22 mouse cellular contexts compared by ENCODE assay signal in genomic region chr13:100706206-100706605, GRCm38 (mm10). TPM values are rescaled to one million over a fixed set of nuclear protein-coding genes. Genes with fewer than 3 reads are reported as not detected.
A peak's percentile ranks its signal among the peaks of the same experiment; 100 is the strongest.
DNase-seq lines count a peak whose midpoint lies in the region; ATAC-seq lines count a peak whose summit lies in the region.
"Had no signal": no experiment of that assay in that cellular context is flagged by ENCODE, and none has a peak within 500 bp of the region (broad histone marks: within the 10 kb centered on the region; RNA-seq: fewer than 3 reads in every experiment).

No protein-coding gene starts in this region.

- intact Hi-C loops in heart, postnatal 36 days (cut with DNase I), result no loop called here

- no peak overlapping the region for H3K4me2 ChIP-seq in forebrain, embryonic 11.5 days (ENCODE audit: low read depth, low read length, severe bottlenecking)
- no peak overlapping the region for H3K4me2 ChIP-seq in forebrain, embryonic 15.5 days (replicated peaks)
- no peak overlapping the region for H3K4me2 ChIP-seq in midbrain, embryonic 11.5 days

- peaks cover 13% of the 10 kb centered on the region for H3K36me3 ChIP-seq in forebrain, embryonic 11.5 days (ENCODE audit: control insufficient read depth, insufficient read depth, low read length)
- peaks cover 85% of the 10 kb centered on the region for H3K36me3 ChIP-seq in forebrain, embryonic 15.5 days
- peaks cover 22% of the 10 kb centered on the region for H3K36me3 ChIP-seq in midbrain, embryonic 11.5 days (ENCODE audit: control insufficient read depth, insufficient read depth, low read length)
- H3K36me3 ChIP-seq in midbrain, embryonic 10.5 days, result peaks cover 98% of the 10 kb centered on the region

- no peak overlapping the region for H3K9ac ChIP-seq in forebrain, embryonic 11.5 days (ENCODE audit: low read length)
- no peak overlapping the region for H3K9ac ChIP-seq in forebrain, embryonic 15.5 days (replicated peaks)
- no peak overlapping the region for H3K9ac ChIP-seq in midbrain, embryonic 11.5 days (ENCODE audit: low read length)

- no peak overlapping the region for H3K4me3 ChIP-seq in forebrain, embryonic 11.5 days (ENCODE audit: low read depth, low read length)
- H3K4me3 ChIP-seq in forebrain, embryonic 15.5 days, result no peak overlapping the region
- H3K4me3 ChIP-seq in midbrain, embryonic 11.5 days (ENCODE audit: low read depth, low read length), result no peak overlapping the region
- H3K4me3 ChIP-seq in midbrain, embryonic 10.5 days, result no peak overlapping the region

- WGBS in forebrain, embryonic 11.5 days, result 98% methylated on average over 7 of the region's 7 CpGs
- 94% methylated on average over 7 of the region's 7 CpGs for WGBS in forebrain, embryonic 15.5 days
- WGBS in midbrain, embryonic 11.5 days, result 96% methylated on average over 7 of the region's 7 CpGs
- WGBS in midbrain, embryonic 10.5 days, result 95% methylated on average over 7 of the region's 7 CpGs

- H3K9me3 ChIP-seq in forebrain, embryonic 11.5 days (ENCODE audit: control insufficient read depth, low read length), result no peaks in the 10 kb centered on the region
- no peaks in the 10 kb centered on the region for H3K9me3 ChIP-seq in forebrain, embryonic 15.5 days
- H3K9me3 ChIP-seq in midbrain, embryonic 11.5 days (ENCODE audit: control insufficient read depth, low read length), result no peaks in the 10 kb centered on the region
- H3K9me3 ChIP-seq in midbrain, embryonic 10.5 days (replicated peaks), result no peaks in the 10 kb centered on the region
- H3K9me3 ChIP-seq: G1E had no signal

- no peak overlapping the region for H3K27ac ChIP-seq in forebrain, embryonic 11.5 days (ENCODE audit: low read depth, low read length)
- H3K27ac ChIP-seq in forebrain, embryonic 15.5 days (replicated peaks), result no peak overlapping the region
- no peak overlapping the region for H3K27ac ChIP-seq in midbrain, embryonic 11.5 days (ENCODE audit: low read depth, low read length)
- H3K27ac ChIP-seq in midbrain, embryonic 10.5 days (replicated peaks), result no peak overlapping the region

- ATAC-seq in forebrain, embryonic 11.5 days (replicated peaks; ENCODE audit: low FRiP score), result no peak
- ATAC-seq in forebrain, embryonic 15.5 days (replicated peaks), result no peak
- no peak for ATAC-seq in midbrain, embryonic 11.5 days (ENCODE audit: low FRiP score)
- ATAC-seq: activated CD4-positive, CD25-positive, alpha-beta regulatory T cell, adult 4 months; CD4-positive, CD25-positive, alpha-beta regulatory T cell, adult 4 months; Patski had no signal

- H3K27me3 ChIP-seq in forebrain, embryonic 11.5 days (ENCODE audit: control insufficient read depth, insufficient read depth, low read length), result no peaks in the 10 kb centered on the region
- H3K27me3 ChIP-seq in forebrain, embryonic 15.5 days, result no peaks in the 10 kb centered on the region
- no peaks in the 10 kb centered on the region for H3K27me3 ChIP-seq in midbrain, embryonic 11.5 days (ENCODE audit: control insufficient read depth, insufficient read depth, low read length)
- H3K27me3 ChIP-seq in midbrain, embryonic 10.5 days (ENCODE audit: low read depth, poor library complexity, severe bottlenecking), result no peaks in the 10 kb centered on the region
- H3K27me3 ChIP-seq: CH12.LX, Patski had no signal

- H3K4me1 ChIP-seq in forebrain, embryonic 11.5 days (replicated peaks; ENCODE audit: control insufficient read depth, insufficient read depth, low read length), result no peaks in the 10 kb centered on the region
- H3K4me1 ChIP-seq in forebrain, embryonic 15.5 days, result no peaks in the 10 kb centered on the region
- no peaks in the 10 kb centered on the region for H3K4me1 ChIP-seq in midbrain, embryonic 11.5 days (ENCODE audit: control insufficient read depth, insufficient read depth, low read length)
- no peaks in the 10 kb centered on the region for H3K4me1 ChIP-seq in midbrain, embryonic 10.5 days

- peak; percentile 9 for DNase-seq in forebrain, embryonic 11.5 days (ENCODE audit: low spot score)
- peak; percentile 56 for DNase-seq in heart, adult 11 months
- no peak for DNase-seq in heart, postnatal 36 days
- DNase-seq in midbrain, embryonic 11.5 days (ENCODE audit: low spot score, missing footprints), result peak; percentile 71
- no peak for DNase-seq in midbrain, embryonic 10.5 days (ENCODE audit: low spot score)
- DNase-seq: adrenal gland, adult 2 months; adrenal gland, adult 8-10 months; adrenal gland, postnatal 10 days; adrenal gland, postnatal 14 days; adrenal gland, postnatal 25 days; adrenal gland, postnatal 36 days; B cell, adult 2 months; cerebellum, adult 11 months; cerebellum, adult 11-12 months; cerebellum, adult 18-20 months had no signal

RNA-seq across cellular contexts. Expression of gene Cdk7, which starts 24.5 kb away (rescaled TPM):
- 72.3 and 75.0 TPM in 2 replicates for polyA plus RNA-seq in forebrain, embryonic 11.5 days (2014; fragmentation: Nextera tagmentation; extraction: Ambion mirVana)
- 55.0 and 56.2 TPM in 2 replicates for polyA plus RNA-seq in forebrain, embryonic 15.5 days (2015; fragmentation: Nextera tagmentation; extraction: Ambion mirVana)
- 10 to 100 TPM; 21.1 to 22.2 TPM for total RNA-seq in heart, postnatal 36 days (2021)
- polyA plus RNA-seq in midbrain, embryonic 11.5 days (2014; fragmentation: Nextera tagmentation; extraction: Ambion mirVana), result 66.3 and 68.4 TPM in 2 replicates
- polyA plus RNA-seq in midbrain, embryonic 10.5 days (2016; fragmentation: Nextera tagmentation; extraction: Ambion mirVana), result 81.7 and 97.3 TPM in 2 replicates

RNA-seq across cellular contexts. Expression of gene Ccdc125, which starts 36.7 kb away (rescaled TPM):
- polyA plus RNA-seq in forebrain, embryonic 11.5 days (2014; fragmentation: Nextera tagmentation; extraction: Ambion mirVana), result 2.6 and 2.9 TPM in 2 replicates
- 1.7 and 1.8 TPM in 2 replicates for polyA plus RNA-seq in forebrain, embryonic 15.5 days (2015; fragmentation: Nextera tagmentation; extraction: Ambion mirVana)
- under 1 TPM; 0.67 to 0.70 TPM for total RNA-seq in heart, postnatal 36 days (2021)
- polyA plus RNA-seq in midbrain, embryonic 11.5 days (2014; fragmentation: Nextera tagmentation; extraction: Ambion mirVana), result 1.4 and 2.6 TPM in 2 replicates
- polyA plus RNA-seq in midbrain, embryonic 10.5 days (2016; fragmentation: Nextera tagmentation; extraction: Ambion mirVana), result 2.7 TPM in 2 replicates
- total RNA-seq: G1E, MEL had no signal
- polyA plus RNA-seq: G1E had no signal

RNA-seq across cellular contexts. Expression of gene Mrps36, which starts 38.3 kb away (rescaled TPM):
- polyA plus RNA-seq in forebrain, embryonic 11.5 days (2014; fragmentation: Nextera tagmentation; extraction: Ambion mirVana), result 125 and 140 TPM in 2 replicates
- 111 and 119 TPM in 2 replicates for polyA plus RNA-seq in forebrain, embryonic 15.5 days (2015; fragmentation: Nextera tagmentation; extraction: Ambion mirVana)
- 100 to 1,000 TPM; 196 to 207 TPM for total RNA-seq in heart, postnatal 36 days (2021)
- 143 and 153 TPM in 2 replicates for polyA plus RNA-seq in midbrain, embryonic 11.5 days (2014; fragmentation: Nextera tagmentation; extraction: Ambion mirVana)
- polyA plus RNA-seq in midbrain, embryonic 10.5 days (2016; fragmentation: Nextera tagmentation; extraction: Ambion mirVana), result 140 and 160 TPM in 2 replicates

RNA-seq across cellular contexts. Expression of gene Taf9, which starts 54.8 kb away (rescaled TPM):
- polyA plus RNA-seq in forebrain, embryonic 11.5 days (2014; fragmentation: Nextera tagmentation; extraction: Ambion mirVana), result 22.4 and 22.6 TPM in 2 replicates
- polyA plus RNA-seq in forebrain, embryonic 15.5 days (2015; fragmentation: Nextera tagmentation; extraction: Ambion mirVana), result 17.1 and 25.6 TPM in 2 replicates
- 10 to 100 TPM in 1 of 2 experiments, 1 to 10 TPM in 1; 8.9 to 14.3 TPM for total RNA-seq in heart, postnatal 36 days (2021)
- polyA plus RNA-seq in midbrain, embryonic 11.5 days (2014; fragmentation: Nextera tagmentation; extraction: Ambion mirVana), result 21.4 and 24.6 TPM in 2 replicates
- 20.6 and 22.1 TPM in 2 replicates for polyA plus RNA-seq in midbrain, embryonic 10.5 days (2016; fragmentation: Nextera tagmentation; extraction: Ambion mirVana)
- polyA plus RNA-seq: adrenal gland, adult 2 months had no signal

RNA-seq across cellular contexts. Expression of gene Rad17, which starts 55.4 kb away (rescaled TPM):
- 24.9 and 26.4 TPM in 2 replicates for polyA plus RNA-seq in forebrain, embryonic 11.5 days (2014; fragmentation: Nextera tagmentation; extraction: Ambion mirVana)
- 21.6 and 23.5 TPM in 2 replicates for polyA plus RNA-seq in forebrain, embryonic 15.5 days (2015; fragmentation: Nextera tagmentation; extraction: Ambion mirVana)
- total RNA-seq in heart, postnatal 36 days (2021), result 10 to 100 TPM; 12.3 to 15.1 TPM
- 26.5 and 31.2 TPM in 2 replicates for polyA plus RNA-seq in midbrain, embryonic 11.5 days (2014; fragmentation: Nextera tagmentation; extraction: Ambion mirVana)
- 20.0 and 21.7 TPM in 2 replicates for polyA plus RNA-seq in midbrain, embryonic 10.5 days (2016; fragmentation: Nextera tagmentation; extraction: Ambion mirVana)

Comparison
In these comparisons a context has a peak if more than half of its experiments do, and no peak if none do; other contexts are left out.
1. DNase-seq: peak in forebrain, embryonic 11.5 days (single experiment), heart, adult 11 months (single experiment) and midbrain, embryonic 11.5 days (single experiment); none in heart, postnatal 36 days (0 of 2) and midbrain, embryonic 10.5 days (single experiment).